Mouse (Mus musculus) left cerebral cortex, postnatal 36 days (tissue): Measurements from ENCODE around the gene Btg3. TPM values are rescaled to one million over a fixed set of nuclear protein-coding genes. Genes with fewer than 3 reads are reported as not detected.
"Not testable (repeated sequence)": the region's sequence is repeated elsewhere in the genome, so short reads cannot be mapped to it uniquely, and the experiment has no call there.

Experiments
- DNase-seq, 2 experiments: peaks; one replicate each; pipeline ENCODE4 v3.0.0; 2021 to 2022; ENCODE audit warnings: low spot score in 2 of 2, mixed read lengths in 1 of 2
- intact Hi-C: fragments of 180-260 bp; cut with DNase I; formaldehyde crosslinking; loops from one replicate; pipeline ENCODE4 v1.15.1; 2025
- total RNA-seq, 2 experiments: library from RNA; stranded (reverse); gene quantifications; 2 replicates each; pipeline ENCODE4 v1.2.3; 2021

Btg3 gene
- total RNA-seq: 10 to 100 TPM; 12.1 to 13.9 TPM

DNA sequence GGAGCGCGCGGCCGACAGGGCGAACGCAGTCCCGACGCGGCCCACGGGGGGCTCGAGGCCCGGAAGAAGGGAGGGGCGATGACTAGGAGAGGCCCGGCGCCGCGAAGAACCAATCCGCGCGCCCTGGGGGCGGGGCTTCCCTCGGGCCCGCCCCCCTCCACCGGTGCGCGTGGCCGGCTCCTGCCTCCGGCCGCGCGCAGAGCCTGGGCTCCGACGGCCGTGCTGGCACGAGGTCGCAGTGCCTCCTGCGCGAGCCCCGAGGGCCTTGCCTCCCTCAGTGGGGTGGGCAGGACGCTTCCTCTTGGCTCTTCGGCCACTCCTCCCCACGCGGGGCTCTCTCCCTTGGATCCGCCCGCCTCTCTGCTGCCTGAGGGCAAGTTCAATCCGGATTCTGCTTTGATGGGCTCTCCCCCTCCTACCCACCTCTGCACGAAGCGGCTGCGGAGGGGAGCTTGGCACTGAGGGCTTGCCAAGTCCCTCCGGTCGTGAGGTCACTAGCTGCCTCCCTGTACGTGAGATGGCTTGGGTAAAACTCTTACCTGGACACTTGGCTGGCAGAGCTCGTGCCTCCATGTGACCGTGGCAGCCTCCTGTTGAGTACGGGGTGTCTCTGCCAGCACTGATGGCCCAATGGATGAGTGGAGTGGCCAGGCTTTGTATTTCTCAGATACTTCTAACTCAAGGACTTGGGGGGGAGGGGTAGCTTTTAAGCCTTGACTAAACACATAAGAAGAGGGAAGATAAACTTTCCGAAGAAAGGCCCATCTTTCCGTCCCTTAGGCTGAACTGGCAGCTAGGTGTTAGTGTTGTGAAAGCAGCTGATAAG is at the start of gene Btg3:
Btg3 (minus strand) TSS at position 448 of the 826 bp plus-strand sequence.
- intact Hi-C loops: loop anchor here (5.0 kb wide), 2 partner anchors 50 to 200 kb away; partner anchors contain the start of gene D16Ertd472e
- DNase-seq: peak; percentile 69 to 79

DNA sequence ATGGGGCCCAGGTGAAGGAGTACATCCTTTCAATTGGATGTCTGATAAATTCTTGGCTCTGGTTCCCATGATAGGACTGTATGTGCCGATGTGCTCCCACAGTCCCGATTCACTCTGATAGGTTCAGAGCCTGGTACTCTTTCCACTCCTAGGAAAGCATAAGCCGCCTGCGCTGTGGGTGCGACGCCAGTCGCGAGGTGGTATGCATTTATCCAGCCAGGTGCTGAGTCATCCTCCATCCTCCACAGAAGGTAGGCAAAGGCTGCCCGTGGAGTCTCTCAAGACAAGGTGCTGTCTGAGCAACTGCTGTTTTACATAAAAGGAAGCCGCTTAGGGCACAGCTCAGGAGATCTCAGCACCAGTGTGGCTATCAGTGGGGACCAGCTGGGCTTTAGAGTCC is 40.7 kb upstream of the Btg3 start:
- DNase-seq: peak in 1 of 2 experiments; percentile 34
- intact Hi-C loops: no loop called here

DNA sequence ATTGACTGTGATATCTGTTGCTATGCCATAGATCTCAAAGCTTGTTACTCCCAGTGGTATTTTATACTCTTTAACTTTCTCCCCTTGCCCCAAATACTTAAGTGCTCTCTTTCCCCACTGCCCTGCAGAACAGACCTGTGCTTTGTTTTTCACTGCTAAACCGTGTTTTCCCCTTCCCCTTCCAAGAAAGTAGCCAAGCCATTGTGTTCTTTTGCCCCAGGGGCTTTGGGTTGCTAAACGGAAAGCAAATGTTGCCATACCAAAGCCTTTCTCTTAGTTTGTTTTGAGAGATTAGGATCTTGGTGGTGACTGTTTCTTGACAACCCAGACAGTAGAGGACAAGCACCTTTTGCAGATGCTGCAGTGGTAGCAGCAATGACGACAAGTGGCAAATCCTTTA is 39.5 kb upstream of the Btg3 start:
- intact Hi-C loops: no loop called here
- no peak for DNase-seq

DNA sequence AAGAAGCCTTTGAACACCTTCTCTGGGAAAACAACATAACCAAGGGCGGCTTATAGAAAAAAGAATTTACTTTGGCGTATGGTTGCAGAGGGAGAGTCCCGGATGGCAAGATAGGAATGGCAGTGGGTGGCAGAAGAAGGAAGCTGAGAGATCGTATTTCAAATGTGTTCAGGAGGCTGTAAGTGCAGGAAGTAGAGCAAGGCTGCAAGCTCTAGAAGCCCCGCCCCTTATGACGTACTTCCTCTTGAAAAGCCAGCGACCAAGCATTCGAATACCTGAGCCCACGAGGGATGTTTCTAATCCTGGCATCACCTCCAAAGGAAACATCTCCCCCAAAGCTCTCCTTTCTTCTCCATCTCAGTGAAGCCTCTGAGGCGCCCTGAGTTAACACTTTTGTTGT is 33.0 kb upstream of the Btg3 start:
- intact Hi-C loops: no loop called here
- no peak for DNase-seq

DNA sequence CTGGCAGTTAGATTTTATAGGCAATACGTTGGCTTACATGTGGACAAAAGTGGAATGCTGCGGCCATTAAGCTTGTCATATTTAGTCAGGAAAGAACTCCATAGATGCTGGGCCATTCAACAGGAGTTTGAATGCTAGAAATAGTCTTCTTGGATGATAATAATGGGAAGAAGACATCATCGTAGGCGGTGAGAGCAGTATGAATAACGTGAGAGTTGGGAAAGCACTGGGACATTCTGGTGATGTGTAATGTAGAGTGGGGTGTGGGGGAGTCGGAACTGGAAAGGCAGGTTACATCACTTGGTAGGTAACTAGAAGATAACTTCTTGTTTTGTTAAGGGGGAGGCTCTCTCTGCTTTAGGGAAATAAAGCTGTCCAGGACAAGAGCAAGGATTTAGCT is 30.9 kb upstream of the Btg3 start:
- intact Hi-C loops: no loop called here

DNA sequence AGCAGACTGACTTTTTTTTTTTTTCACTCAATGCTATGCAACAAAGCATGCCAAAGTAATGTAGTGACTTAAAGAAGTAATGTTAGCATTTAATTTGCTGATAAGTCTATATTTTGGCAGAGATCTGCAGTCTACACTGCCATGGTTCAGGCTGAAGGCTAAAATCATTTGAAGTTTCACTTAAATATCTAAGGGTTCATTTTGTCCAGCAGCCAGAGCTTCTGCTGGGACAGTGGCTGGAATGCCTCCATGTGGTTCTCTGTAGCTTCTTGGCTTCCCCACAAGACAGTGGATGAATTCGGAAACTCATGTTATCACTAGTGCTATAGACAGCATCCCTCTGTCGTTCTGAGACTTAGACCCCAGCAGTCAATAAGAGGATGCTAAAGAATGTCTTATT is 29.7 kb upstream of the Btg3 start:
- intact Hi-C loops: no loop called here

More for the DNA sequence above, 30.9 kb upstream of the Btg3 start:
- DNase-seq: no peak

DNA sequence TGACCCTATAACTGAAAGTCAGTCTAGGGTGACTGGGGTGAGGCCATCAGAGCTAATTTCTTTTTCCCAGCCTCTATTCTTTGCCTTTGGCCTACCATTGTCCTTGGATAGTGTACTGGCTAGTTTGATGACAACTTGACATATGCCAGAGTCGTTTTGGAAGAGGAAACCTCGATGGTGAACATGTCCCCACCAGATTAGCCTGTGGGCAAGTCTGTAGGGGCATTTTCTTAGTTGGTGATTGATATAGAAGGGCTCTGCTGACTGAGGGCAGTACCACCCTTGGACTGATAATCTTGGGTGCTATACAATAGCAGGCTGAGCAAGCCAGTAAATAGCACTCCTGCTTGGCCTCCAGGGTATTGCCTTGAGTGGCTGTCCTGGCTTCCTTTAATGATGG is 25.3 kb upstream of the Btg3 start:
- DNase-seq: no peak
- intact Hi-C loops: no loop called here

More for the DNA sequence above, 29.7 kb upstream of the Btg3 start:
- DNase-seq: no peak

DNA sequence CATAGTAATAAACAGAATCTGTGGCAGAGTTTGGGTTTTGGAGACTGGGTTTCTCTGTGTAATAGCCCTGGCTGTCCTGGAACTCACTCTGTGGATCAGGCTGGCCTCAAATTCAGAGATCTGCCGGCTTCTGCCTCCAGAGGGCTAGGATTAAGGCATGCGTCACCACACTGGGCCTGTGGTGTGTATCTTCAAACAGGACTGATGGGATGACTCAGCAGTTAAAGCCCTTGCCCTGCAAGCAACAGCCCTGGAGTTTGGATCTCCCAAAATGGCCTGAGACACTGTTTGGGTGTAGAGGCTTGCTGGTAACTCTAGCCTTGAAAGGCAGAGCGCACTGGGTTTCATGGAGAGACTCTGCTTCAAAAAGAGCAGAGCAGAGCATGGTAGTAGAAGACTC is 22.4 kb upstream of the Btg3 start:
- DNase-seq: no peak
- intact Hi-C loops: no loop called here

DNA sequence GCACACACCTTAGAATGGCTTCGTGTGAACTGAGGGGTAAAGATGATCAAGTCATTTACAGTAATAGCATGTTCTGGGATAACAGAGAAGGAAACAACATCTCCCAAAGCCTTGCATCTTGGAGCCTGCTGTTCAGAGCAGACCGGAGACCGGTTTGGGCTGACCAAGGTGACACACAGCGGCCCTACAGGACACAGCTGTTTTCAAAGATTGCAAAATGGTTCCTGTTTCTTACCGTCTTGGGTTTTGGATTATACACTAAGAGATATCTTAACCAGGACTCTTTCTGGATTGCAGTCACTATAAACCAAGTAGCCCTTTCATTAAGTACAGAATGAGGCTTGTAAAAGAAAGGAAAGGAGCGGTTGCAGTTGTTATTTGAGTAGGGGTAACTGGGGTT is 21.7 kb upstream of the Btg3 start:
- DNase-seq: no peak
- intact Hi-C loops: no loop called here

DNA sequence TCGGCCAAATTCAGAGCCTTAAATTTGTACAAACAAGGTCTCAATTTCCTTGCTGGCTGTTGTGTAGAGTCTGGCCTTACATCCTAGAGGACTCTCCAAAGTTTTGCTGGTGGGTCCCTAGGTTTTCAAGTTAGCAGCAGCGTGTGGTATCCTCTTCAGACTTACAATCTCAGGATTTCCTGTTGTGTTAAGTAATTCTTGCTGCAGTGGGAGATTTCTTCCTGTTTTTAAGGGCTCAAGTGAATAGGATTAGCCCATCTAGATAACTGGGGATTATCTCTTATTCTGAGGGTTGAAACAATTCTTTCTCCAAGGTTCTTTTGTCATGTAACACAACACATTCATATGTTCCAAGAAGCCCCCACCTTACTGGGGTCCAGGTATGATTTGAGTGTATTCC is 14.4 kb upstream of the Btg3 start:
- intact Hi-C loops: no loop called here

DNA sequence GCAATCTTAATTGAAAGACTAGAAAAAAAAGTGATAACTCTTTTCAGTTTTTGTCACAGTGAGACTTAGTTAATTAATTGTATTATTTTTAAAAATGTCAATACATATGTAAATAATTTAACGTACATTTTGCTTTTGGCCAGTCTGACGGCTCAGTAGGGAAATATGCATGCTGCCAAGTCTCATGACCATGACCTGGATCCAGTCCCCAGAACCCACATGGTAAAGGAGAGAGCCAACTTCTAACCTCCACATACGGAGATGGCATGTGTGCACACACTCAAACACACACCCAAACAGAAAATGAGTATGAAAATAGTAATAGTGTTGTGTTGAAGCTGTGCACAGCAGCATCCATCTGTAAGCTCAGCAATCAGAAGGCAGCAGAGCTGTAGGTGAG is 13.0 kb upstream of the Btg3 start:
- intact Hi-C loops: no loop called here
- no peak for DNase-seq

More for the DNA sequence above, 14.4 kb upstream of the Btg3 start:
- DNase-seq: no peak

DNA sequence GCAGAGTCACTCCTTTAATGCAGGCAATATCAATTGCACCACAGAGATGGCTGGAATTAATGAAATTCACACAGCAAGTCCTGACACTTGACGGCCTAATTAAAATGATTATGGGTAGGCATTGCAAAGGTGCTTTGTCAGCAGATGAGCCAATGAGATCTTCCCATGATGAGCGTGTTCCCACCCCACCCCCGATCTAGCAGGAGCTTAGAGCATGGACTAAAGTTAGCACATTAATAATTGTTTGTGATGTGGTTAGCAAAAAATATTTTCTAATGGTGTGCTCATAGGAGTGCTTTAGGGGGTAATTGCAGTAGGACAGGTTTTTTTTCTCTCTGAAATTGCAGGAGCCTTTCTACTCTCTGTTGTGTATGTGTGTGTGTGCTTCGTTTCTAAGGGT is 12.1 kb upstream of the Btg3 start:
- intact Hi-C loops: no loop called here
- no peak for DNase-seq

DNA sequence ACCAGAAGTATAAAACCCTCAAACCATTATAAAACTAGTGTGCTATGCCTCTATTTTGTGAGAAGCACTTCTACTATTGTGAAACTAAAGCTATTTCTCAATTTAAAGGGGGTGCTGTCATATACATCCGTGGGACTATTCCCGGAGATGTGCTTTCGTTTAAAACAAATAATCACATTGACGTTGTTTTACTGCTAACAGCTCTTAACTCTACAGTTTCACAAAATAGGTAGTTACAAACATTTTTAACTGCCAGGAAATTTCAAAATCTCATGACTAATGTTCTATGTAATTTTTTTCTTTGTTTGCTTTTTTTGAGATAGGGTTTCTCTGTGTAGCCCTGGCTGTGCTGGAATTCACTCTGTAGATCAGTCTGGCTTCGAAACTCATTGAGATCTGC is 1.5 kb upstream of the Btg3 start:
- DNase-seq: no peak
- intact Hi-C loops: loop anchor here (5.0 kb wide), 2 partner anchors 49 to 199 kb away; partner anchors contain the start of gene D16Ertd472e

DNA sequence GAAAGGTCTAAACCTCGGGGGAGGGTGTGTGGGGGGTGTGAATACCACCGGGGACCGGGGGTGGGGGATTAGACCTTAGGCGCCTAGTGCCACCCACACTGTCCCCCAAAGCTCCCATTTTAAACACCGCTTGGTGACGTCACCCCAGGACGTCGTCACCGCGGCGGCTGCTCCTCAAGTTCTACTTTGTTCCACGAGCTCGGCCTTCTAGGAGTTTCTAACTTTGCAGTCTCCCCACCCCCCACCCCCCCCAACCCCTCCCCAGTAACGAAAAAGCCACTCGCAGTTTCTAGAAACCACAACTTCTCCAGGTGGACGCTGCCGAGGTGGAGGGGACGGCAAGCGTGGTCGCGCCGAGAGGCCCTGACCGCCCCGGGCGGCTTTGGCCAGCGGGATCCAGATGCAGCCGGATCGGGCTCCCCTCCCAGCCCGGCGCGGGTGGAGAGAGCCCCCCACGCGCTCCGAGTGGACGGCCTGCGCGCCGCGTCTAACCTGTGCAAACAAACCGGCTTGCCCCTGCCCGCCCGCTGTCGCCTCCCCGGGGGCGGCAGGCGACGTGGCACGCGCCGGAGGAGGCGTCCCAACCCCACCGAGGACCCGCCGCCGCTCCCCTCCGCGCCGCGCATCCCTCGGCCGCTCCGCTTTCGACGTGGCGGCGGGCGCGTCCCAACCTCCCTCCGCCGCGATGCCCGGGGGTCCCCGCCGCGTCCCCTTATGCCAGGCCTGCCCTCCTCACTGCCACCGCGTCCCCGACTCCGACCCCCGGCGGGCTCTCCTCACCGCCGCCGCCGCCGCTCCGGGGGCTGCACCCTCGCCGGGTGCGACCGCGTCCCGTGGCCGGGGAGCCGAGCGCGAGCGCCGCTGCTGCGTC is 936 bp downstream of the Btg3 start:
- DNase-seq: peak; percentile 27 to 39
- intact Hi-C loops: loop anchor here (5.0 kb wide), 2 partner anchors 51 to 201 kb away; partner anchors contain the start of gene D16Ertd472e

DNA sequence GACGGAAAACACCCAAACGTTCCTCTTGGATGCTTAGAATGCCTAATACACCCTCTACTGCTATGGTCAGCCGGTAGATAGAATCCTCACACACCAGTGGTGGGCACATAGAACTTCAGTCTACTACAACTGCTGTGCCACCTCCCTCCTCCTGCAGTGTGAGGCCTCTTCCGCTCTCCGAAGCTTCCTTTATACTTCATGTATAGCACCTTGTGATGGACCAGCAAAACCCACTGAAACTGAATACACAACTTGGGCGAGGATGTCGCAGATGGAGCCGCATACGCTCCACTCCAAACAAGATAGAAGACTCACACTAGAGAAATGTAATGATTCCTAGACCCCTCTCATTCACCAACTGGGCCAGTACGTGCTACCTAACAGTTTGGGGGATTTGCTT is 1.8 kb downstream of the Btg3 start:
- DNase-seq: peak in 1 of 2 experiments; percentile 8
- intact Hi-C loops: loop anchor here (5.0 kb wide), 2 partner anchors 52 to 202 kb away; partner anchors contain the start of gene D16Ertd472e

DNA sequence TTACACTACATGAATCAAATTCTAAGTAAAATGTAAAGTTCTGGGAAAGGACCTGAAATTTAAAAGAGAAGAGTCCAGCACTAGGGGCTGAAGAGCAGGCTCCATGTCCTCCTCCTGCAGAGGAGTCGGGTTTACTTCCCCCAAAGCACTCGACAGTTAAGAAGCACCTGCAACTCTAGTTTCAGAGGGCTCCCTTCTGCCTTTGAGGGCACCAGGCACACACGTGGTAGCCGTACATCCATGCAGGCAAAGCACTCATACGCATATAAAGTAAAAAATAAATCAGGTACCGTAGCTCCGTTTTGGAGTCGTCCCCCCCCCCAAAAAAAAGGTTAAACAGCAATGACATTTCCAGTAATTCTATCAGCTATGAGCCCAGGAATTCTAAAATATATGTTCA is 3.2 kb downstream of the Btg3 start:
- intact Hi-C loops: no loop called here
- no peak for DNase-seq

DNA sequence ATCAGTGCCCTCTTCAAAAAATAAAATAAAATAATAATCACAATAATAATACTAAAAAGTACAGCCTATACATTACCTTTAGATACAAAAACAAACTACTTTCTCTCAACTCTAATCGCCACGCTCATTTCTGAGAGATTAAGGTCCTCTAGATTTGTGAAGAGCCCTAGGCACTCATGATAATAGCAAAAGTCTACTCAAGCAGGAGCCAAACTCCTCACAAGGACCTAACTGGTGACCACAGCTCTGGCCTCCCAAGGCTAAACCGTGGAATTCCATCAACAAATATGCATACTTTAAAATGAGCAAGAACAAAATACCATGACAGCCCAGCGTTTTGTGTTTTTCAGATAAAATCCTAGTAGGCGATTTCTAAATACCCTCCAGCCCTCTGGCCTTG is 4.2 kb downstream of the Btg3 start:
- DNase-seq: no peak
- intact Hi-C loops: no loop called here

DNA sequence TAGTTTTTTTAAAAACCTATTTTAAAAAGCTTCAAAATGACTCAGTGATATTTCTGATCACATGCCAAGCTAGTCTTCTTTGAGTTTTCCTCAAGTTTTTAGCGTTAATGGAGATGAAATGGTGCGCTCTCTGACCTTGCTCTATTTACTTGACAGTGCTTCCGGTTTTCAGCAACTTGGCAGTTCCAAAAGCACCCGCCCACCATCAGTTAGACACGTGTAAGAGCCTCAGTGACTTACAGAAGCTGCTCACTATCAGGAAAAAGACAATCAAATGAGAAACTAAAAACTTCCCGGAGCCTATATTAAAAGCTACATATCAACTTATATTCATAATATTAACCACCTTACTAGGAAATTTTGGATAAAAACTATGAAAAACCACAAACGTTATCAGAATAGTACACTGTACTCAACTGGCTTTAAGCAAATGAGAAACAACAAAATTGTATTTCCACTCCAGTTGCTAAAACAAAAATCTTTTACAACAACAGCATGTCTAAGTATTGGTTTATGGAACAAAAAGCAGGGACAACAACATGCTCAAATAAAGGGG is 5.4 kb downstream of the Btg3 start:
- DNase-seq: no peak
- intact Hi-C loops: no loop called here

DNA sequence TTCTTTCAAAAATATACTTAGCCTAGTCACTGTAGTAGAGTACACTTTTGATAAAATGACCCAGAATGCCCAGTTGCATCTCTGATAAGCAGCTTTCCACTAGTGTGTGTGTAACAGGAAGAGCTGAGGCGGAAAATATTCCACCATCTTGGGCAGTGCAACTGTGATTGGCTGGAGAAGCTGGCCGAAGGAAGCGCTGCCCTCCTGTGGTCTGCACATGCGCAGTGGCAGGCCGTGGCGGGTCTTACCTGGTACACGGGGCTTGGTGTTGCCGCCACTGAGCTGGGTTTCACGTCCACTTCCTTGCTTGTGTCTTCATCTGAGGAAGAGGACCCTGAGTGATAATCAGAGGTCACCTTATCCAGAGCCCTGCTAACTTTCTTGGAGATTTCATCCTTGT is 12.4 kb downstream of the Btg3 start:
- DNase-seq, intact Hi-C loops: not testable (repeated sequence)

DNA sequence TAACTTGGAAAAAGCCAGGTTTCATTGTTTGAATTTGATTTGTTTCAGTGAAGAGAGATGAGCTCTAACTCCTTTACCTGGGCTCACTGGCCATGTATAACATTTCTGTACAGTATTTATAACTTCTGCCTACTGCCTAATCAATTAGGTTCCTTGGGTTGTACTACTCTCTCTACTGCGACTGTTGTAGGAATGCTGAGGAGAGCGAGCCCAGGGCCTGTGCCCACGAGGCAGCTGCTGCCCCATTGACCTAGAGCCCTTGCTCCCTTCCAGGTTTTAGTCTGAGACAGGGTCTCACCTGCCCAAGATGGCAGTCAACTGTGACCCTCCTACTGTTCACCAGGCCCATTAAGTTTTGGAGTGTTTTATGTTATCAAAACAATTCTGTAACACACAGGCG is 15.5 kb downstream of the Btg3 start:
- no peak for DNase-seq
- intact Hi-C loops: no loop called here
